Mouse (Mus musculus) liver, adult (tissue): ENCODE measurements at regions not wholly inside any gene's neighbourhood (a gene's known extent, or its start where the extent isn't known, plus 50 kb on each side); places are given as distances from the start of the nearest gene placed in this dataset.

Experiments used
- GATA4 ChIP-seq: IDR thresholded peaks from 2 replicates; pipeline ENCODE4 v1.6.1; 2014; ENCODE audit warnings: mild to moderate bottlenecking, low read length; ENCODE audit not compliant: insufficient replicate concordance

DNA sequence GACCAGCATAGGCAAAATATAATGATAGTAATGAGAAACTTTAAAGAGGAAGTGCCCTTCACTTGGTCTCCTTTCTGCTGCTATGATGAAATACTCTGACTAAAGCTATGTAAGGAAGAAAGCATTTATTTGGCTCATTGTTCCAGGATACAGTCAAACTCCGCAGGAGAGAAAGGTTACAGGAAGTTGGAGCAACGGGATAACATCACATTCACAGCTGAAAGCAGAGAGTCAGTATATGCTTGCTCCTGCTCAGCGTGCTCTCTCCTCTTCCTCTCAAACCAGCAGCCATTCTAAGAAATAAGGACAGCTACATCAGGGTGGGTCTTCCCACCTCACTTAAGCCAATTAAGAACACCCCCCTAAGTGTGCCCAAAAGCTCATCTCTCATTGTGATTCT, 98.9 kb upstream of the Syt10 start:
- no peak for TF ChIP-seq GATA4

GRCm38 (mm10) chr15:89932370-89932769, 90.7 kb upstream of the Syt10 start:
- TF ChIP-seq GATA4, result peak; percentile 64; the same call in 1 of the 2 replicates

GRCm38 (mm10) chr15:89915587-89915986, 73.9 kb upstream of the Syt10 start:
- TF ChIP-seq GATA4, result no peak

DNA sequence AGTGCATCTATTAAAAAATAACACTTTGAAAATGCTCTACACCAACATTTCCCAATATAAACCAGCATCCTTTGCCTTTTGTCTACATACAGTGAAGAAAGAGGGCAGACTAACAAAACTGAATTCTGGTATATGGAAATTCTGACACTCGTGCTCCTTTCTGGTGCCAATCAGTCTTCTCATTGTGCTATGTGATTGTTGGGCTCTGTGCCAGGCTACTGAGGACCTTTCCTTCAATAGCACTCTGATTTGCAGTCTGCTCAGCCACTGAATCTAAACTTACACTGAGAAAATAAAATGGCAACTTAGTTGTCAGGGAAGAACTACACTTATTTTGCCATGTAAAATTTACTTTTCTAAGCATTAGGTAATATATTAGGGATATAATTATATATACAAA, 61.4 kb upstream of the Syt10 start:
- TF ChIP-seq GATA4, result no peak

DNA sequence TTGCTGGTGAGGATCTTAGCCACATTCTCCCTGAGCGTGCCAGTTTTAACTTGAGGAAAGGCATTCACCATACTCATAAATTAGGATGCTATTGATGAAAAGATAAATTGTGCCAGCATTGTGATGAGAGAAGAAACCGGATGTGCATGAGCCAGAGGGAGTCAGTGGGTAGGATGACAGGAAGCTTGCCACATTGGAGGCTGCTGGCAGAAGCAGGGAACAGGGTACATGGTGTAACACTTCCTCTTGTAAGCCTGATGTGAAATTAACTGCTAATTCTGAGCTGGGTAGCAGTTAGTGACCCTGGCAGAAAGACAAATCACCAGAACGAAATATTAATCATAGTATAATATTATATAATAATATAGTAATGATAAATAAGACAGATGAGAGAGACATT, 52.0 kb upstream of the Syt10 start:
- TF ChIP-seq GATA4, result no peak
